Mouse (Mus musculus): Measurements from ENCODE around the gene Tmem18.

The Tmem18 gene

GRCm38 (mm10) chr12:30584356-30584740 lies at the start of gene Tmem18:
Gene Tmem18, plus strand, starts transcription at chr12:30584426.
- DNase-seq: peak; percentile 77 to 83

GRCm38 (mm10) chr12:30557349-30557748 lies 26.9 kb upstream of the Tmem18 start:
- no peak for DNase-seq

DNA sequence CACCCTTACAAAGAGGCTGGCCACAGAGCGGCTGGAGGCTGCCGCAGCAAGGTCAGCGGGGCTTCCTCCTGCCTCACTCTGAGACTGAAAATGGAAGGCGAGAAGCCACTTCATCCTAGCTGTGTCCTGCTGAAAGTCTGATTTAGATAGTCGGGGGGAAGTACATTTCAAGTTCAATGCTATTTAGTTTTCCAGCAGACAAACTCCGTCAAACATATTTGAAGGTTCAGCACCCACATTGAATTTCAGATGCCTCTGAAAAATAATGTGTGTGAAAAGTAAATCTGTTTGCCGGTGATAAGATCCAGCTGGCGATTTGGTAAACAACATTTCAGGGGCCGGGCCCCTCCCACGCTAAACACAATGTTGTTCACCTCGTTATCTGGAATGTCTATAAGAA lies 22.8 kb upstream of the Tmem18 start:
- DNase-seq: no peak

DNA sequence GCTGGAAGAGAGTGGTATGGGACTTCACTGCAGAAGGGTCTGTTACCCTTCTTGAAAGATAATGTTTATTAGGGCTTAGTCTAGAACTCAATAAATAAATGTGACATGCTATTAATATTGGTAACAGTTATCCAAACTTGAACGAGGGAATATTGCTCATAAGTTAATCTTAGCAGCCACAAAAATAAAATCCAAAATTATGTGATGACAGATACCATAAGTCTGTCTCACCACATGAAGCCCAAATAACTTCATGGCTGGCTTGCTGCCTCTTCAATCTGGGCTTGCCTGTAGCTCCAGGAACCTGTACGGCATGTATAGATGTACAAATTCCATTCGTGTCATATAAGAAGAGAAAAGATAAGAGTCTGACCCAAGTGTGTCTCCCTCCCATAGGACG lies 12.2 kb upstream of the Tmem18 start:
- no peak for DNase-seq

DNA sequence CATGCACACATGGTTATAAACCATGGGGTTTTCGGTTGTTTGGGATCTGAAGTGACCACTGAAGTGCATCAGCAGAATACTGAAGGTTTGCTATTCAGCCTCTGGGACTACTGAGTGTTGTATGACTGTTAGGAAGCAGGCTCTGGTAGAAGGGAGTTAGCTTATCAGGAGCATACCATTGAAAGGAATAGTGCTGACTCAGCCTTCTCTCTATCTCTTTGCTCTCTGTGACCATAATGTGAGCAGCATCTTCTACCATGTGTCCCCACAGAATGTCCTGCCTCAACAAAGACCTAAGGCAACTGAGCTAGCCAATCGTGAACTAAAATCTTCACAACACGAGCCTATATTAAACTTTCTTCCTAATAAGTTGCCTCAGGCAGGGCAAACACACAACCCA lies 8.3 kb upstream of the Tmem18 start:
- no peak for DNase-seq

DNA sequence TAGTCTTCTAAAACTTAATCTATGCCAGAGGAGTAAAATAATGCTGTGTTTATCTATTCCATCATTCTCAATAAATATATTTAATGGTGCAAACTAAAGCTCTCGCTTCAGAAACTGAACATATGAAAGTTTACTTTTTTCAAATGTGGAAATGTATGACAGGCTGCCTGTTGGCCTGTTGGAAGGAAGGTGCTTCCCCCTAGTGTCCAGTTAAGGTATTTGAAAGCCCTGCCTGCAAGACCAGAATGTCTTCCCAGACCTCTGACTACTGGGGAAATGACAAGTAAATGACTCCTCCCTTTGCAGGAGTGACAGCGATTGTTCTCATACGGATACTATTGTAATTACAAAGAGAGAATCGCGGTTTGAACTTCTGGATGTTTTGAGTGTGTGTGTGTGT lies 6.2 kb upstream of the Tmem18 start:
- DNase-seq: peak; percentile 44 to 65

GRCm38 (mm10) chr12:30581277-30581676 lies 2.9 kb upstream of the Tmem18 start:
- DNase-seq: no peak

- DNase-seq: no peak
Measured at GRCm38 (mm10) chr12:30583586-30584355, 455 bp upstream of the Tmem18 start.

GRCm38 (mm10) chr12:30584863-30585262 lies 637 bp downstream of the Tmem18 start:
- no peak for DNase-seq

- DNase-seq: no peak
Measured at GRCm38 (mm10) chr12:30591832-30592231, 7.6 kb downstream of the Tmem18 start.

DNA sequence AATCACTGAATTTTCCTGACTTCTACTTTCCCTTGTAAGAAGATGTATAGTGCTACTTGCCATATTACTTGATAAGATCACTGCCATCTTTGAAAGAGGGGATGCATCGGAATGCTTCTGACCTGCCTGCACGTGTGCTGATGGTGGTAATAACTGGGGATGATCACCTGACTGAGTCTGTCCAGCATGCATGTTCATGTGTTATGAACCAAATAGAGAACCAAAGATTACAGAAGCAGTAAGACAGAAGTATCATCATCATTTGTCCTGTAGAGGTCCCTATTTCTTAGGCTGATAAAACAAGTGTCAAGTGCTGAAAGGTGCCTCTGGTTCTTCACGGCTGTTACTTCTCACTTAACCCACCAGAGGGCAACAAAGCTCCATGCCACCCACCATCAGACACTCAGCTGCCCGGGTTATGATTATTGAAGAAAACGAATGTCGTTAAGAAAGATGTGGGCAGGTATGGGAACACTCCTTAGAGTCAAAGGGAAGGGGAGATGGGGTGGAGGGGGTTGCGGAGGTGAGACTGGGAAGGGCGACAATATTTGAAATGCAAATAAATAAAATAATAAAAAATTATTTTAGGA lies 12.7 kb downstream of the Tmem18 start:
- DNase-seq: peak; percentile 46 to 59

DNA sequence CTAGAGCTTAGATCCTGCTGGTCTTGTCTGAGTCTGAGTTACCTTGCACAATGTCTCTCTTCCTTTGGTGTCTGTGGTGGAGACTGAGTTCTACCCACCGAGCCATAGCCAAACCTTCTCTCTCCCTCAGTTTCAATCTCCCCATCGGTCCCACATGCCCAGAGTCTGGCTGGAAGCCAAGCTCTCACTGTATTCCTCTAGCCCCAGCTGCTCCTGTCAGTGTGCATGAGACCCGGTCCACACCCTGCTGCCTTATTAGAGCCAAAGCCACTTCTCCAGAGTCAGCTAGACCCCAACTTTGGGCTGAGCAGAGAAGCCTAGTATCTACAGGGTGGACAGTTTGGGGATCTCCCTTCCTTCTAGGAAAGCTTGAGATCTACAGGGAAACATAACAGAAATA lies 14.7 kb downstream of the Tmem18 start:
- DNase-seq: no peak

GRCm38 (mm10) chr12:30599474-30599873 lies 15.2 kb downstream of the Tmem18 start:
- DNase-seq: no peak

DNA sequence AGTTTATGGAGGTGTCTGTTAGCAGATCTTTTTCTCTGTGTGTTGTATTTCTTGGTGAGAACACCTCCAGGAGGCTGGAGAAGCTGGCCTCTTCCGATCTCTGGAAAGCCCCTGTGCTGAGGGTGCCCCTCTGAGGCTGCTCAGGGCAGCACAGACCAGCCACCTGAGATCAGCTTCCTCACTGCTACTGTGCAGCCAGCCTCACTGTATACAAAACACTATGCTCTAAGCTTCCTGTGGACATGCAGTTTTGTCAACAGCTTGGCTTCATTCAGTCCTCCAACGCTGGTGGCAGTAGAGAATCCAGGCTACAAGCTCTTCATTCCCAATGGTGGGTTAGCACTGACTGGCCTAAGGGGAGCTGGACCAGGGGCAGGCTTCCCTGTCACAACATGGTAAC lies 15.8 kb downstream of the Tmem18 start:
- no peak for DNase-seq

DNA sequence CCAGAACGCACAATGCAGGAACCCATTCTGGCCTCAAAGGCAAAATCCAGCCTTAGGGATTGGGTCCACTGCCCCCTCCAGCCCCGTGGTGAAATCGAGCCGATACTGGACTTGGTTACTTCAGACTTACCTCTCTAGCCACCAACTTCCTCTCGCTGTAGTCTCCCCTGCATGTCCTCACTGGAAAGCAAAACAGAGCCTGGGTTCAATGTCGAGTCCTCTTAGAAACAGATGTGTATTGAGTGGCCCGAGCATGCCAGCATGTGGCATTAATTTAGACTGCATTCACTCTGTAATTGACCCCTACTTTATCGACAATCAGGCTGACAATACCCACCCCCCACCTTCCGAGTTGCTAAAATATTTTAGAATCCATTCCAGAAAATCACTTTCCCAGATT lies 19.8 kb downstream of the Tmem18 start:
- no peak for DNase-seq

DNA sequence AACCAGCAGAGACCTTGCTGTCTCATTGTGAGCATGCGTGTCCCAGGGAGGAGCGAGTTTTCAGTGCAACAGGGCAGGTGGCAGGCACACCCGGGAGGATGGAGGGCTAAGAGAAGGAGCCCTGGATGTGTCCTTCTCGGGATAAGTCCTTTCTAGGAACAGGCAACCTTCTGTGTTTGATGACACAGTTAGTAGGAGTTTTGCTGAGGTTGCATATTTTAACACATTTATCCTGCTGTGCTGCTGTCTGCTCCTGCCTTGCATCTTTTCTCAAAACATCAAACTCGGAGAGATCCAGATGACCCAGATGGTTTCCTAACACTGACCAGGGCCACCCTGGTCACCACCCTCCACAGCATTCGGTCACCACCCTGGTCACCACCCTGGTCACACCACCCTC lies 20.6 kb downstream of the Tmem18 start:
- no peak for DNase-seq

- no peak for DNase-seq
Measured at GRCm38 (mm10) chr12:30605941-30606340, 21.7 kb downstream of the Tmem18 start.

DNA sequence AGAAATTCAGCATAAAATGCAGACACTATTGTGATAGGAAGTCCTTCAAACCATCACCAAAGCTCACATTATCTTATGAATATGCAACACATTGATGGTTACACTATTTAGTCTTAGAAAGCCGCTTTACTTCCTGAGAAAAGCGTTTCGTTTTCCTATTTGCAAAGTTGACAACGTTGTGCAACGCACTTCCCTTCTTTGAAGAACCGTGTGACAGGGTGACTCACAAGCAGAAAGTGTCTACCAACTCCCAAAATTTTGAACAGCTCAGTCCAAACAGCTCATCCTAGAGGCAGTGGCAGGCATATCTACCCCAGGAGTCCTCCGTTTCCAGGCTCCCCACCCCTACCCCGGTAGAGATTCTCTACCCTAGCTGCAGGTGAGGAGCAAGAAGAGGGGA lies 22.5 kb downstream of the Tmem18 start:
- DNase-seq: no peak

GRCm38 (mm10) chr12:30618425-30618824 lies 34.2 kb downstream of the Tmem18 start:
- DNase-seq: no peak

GRCm38 (mm10) chr12:30628466-30628865 lies 44.2 kb downstream of the Tmem18 start:
- no peak for DNase-seq

DNA sequence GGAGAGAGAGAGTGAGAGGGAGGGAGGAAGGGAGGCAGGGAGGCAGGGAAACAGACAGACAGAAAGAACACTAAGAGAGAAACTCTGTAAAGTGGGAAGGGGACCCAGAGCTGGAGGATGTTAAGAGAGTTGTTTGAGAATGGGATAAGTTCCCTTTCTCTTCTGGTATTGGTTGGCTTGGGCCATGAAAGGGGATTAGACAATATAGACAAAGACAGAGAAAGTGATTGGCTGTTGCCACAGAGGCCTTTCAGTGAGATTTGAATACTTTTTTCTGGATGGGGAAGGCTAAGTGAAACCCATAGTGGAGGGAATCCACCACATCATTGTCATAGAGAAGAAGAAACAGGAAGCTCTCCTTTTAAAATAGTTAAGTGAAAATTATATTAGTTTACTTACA lies 50.3 kb downstream of the Tmem18 start:
- no peak for DNase-seq

All from cerebellum, postnatal 36 days (tissue).